Mouse (Mus musculus) neural tube, embryonic 15.5 days (tissue): ENCODE data around the gene Large2. TPM values are rescaled to one million over a fixed set of nuclear protein-coding genes. Genes with fewer than 3 reads are reported as not detected.

Experiments
- ATAC-seq: fragments of 200-750 bp; cut with Nextera tagmentation; 2 replicates; pipeline ENCODE4 v1.8.0; 2017; ENCODE audit warnings: mild to moderate bottlenecking, moderate TSS enrichment, moderate library complexity; ENCODE audit not compliant: low FRiP score
- H3K27ac ChIP-seq: fragments of 300-500 bp; sonication (generic); replicated peaks from 2 replicates; pipeline ENCODE4 v1.5.1; 2015; ENCODE audit warnings: mild to moderate bottlenecking, inconsistent platforms
- H3K27me3 ChIP-seq: fragments of 300-500 bp; sonication (generic); replicated peaks from 2 replicates; pipeline ENCODE4 v1.6.1; 2015; ENCODE audit warnings: inconsistent platforms
- H3K36me3 ChIP-seq: fragments of 300-500 bp; sonication (generic); 2 replicates; pipeline ENCODE4 v1.6.1; 2015; ENCODE audit warnings: inconsistent platforms
- H3K4me1 ChIP-seq: fragments of 300-500 bp; sonication (generic); 2 replicates; pipeline ENCODE4 v1.6.1; 2015; ENCODE audit warnings: inconsistent platforms
- H3K4me2 ChIP-seq: fragments of 300-500 bp; sonication (generic); 2 replicates; pipeline ENCODE4 v1.6.1; 2015; ENCODE audit warnings: inconsistent platforms, mild to moderate bottlenecking, moderate library complexity
- H3K4me3 ChIP-seq: fragments of 300-500 bp; sonication (generic); replicated peaks from 2 replicates; pipeline ENCODE4 v1.5.1; 2015; ENCODE audit warnings: mild to moderate bottlenecking, inconsistent platforms
- H3K9ac ChIP-seq: fragments of 300-500 bp; sonication (generic); replicated peaks from 2 replicates; pipeline ENCODE4 v1.6.1; 2015; ENCODE audit warnings: mild to moderate bottlenecking, inconsistent platforms
- H3K9me3 ChIP-seq: fragments of 300-500 bp; sonication (generic); replicated peaks from 2 replicates; pipeline ENCODE4 v1.6.1; 2016; ENCODE audit warnings: inconsistent platforms
- WGBS: fragments of 180-500 bp; shearing (Covaris S2); methylation state at CpG from one replicate; pipeline ENCODE4 v1.1.7; 2015; ENCODE audit warnings: mixed read lengths; 5-methylcytosine and 5-hydroxymethylcytosine counted together
- microRNA-seq: library from miRNA; unstranded; fragments of <30 nt; microRNA quantifications from one replicate; pipeline ENCODE4, GENCODE M21; 2017
- polyA plus RNA-seq: library from polyadenylated mRNA; unstranded; fragments of >200 nt; fragmentation: Nextera tagmentation; extraction: Ambion mirVana; gene quantifications from 2 replicates; pipeline ENCODE4 v1.2.1, GENCODE M21; 2015

The Large2 gene
- polyA plus RNA-seq, 1 experiment from 2014 or later: 0.95 TPM

DNA sequence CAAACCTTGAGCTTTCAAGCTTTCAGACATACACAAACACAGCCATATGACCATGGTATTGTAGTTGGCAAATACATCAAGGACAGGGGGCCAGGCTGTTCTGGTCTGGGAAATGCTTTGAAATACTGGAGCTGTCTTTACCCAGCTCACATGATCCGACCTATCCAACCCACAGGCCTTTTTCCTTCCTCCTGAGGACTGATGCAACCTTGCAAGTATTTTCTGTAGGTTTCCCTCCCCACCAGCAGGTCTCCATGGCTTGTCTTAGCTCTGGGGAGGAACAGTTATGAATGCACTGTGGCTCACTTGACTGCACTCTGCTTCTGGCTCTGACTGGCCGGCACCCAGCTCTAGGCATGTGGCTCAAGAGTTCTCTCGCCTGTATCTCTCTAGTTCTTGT lies 58.0 kb downstream of the Large2 start:
- Histone ChIP-seq H3K4me1 (no peaks in the 10 kb centered on the region), H3K27ac (no peak overlapping the region), H3K9ac (no peak overlapping the region), H3K4me2 (no peak overlapping the region), H3K27me3 (no peaks in the 10 kb centered on the region), H3K9me3 (no peaks in the 10 kb centered on the region), H3K4me3 (no peak overlapping the region), H3K36me3 (peaks cover 2% of the 10 kb centered on the region; the same call in 1 of the 2 replicates)
- 80% methylated on average over 3 of the region's 3 CpGs for WGBS
- ATAC-seq: no peak

Small RNA genes within 50 kb of the gene (microRNA-seq; reads per million reads assigned to microRNA genes)
- not detected for gene Mir7000

Other genes with a start within 250 kb of the Large2 start
- gene Pex16, start 193 bp downstream of the Large2 start, polyA plus RNA-seq: 39.1 and 39.7 TPM in 2 replicates
- gene 1700029I15Rik, start 7.7 kb upstream of the Large2 start, polyA plus RNA-seq: 7.1 and 8.0 TPM in 2 replicates
- 134 and 169 TPM in 2 replicates for gene Mapk8ip1, start 26.4 kb upstream of the Large2 start, polyA plus RNA-seq
- 43.0 and 46.0 TPM in 2 replicates for gene Cry2, start 59.2 kb upstream of the Large2 start, polyA plus RNA-seq
- 16.6 and 22.1 TPM in 2 replicates for gene Slc35c1, start 85.7 kb upstream of the Large2 start, polyA plus RNA-seq
- gene Chst1, start 224.8 kb upstream of the Large2 start, polyA plus RNA-seq: 24.0 and 25.2 TPM in 2 replicates